In the genomic region with DNA sequence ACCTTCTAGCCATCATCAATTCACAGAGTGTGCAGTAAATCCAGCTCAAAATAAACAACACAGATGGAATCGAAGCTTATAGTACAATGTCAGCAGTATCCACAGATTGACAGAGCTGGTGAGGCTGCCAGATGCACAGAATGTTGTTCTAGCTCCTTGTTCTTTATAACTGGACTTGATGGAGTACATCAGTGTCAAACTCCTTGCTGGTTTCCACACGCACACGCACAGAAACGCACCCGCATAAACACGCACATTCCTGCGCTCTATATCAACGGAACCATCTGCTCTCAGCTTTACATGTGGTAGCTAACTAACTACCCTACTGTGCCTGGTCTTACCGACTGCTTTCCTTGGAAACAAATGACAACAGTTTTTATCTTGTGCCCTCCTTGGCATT, we compare ENCODE assay signal across 19 mouse cellular contexts.
A peak's percentile ranks its signal among the peaks of the same experiment; 100 is the strongest.
DNase-seq lines count a peak whose midpoint lies in the region; ATAC-seq and TF ChIP-seq lines count a peak whose summit lies in the region.
"Had no signal": no experiment of that assay in that cellular context is flagged by ENCODE, and none has a peak within 500 bp of the region (broad histone marks: within the 10 kb centered on the region; RNA-seq: fewer than 3 reads in every experiment).

No protein-coding gene starts in this region.

- H3K9me3 ChIP-seq in midbrain, postnatal 0 days (ENCODE audit: low read length), result no peaks in the 10 kb centered on the region
- no peaks in the 10 kb centered on the region for H3K9me3 ChIP-seq in hindbrain, embryonic 13.5 days
- H3K9me3 ChIP-seq: intestine, embryonic 15.5 days; kidney, embryonic 15.5 days; limb, embryonic 13.5 days had no signal

- ATAC-seq in midbrain, postnatal 0 days (ENCODE audit: low FRiP score), result no peak
- no peak for ATAC-seq in hindbrain, embryonic 13.5 days (ENCODE audit: low FRiP score)
- no peak for ATAC-seq in cerebellum, adult (ENCODE audit: insufficient number of reproducible peaks, low FRiP score, low TSS enrichment)
- ATAC-seq: activated CD4-positive, CD25-positive, alpha-beta regulatory T cell, adult 4 months; intestine, embryonic 15.5 days; midbrain, embryonic 16.5 days; Patski had no signal

- peak overlapping the region; percentile 54 for H3K27ac ChIP-seq in left cerebral cortex, adult 2 months
- H3K27ac ChIP-seq in midbrain, postnatal 0 days (ENCODE audit: low read depth, low read length), result no peak overlapping the region
- no peak overlapping the region for H3K27ac ChIP-seq in hindbrain, embryonic 13.5 days
- H3K27ac ChIP-seq: embryonic facial prominence, embryonic 13.5 days; intestine, embryonic 15.5 days; kidney, embryonic 15.5 days; limb, embryonic 13.5 days; liver, embryonic 14.5 days had no signal

- H3K4me1 ChIP-seq in midbrain, postnatal 0 days (ENCODE audit: insufficient read depth, low read length), result no peaks in the 10 kb centered on the region
- no peaks in the 10 kb centered on the region for H3K4me1 ChIP-seq in hindbrain, embryonic 13.5 days (replicated peaks)
- H3K4me1 ChIP-seq: embryonic facial prominence, embryonic 13.5 days; intestine, embryonic 15.5 days; kidney, embryonic 15.5 days; limb, embryonic 13.5 days had no signal

- H3K9ac ChIP-seq in midbrain, postnatal 0 days (replicated peaks; ENCODE audit: low read length, poor library complexity, severe bottlenecking), result no peak overlapping the region
- no peak overlapping the region for H3K9ac ChIP-seq in hindbrain, embryonic 13.5 days
- H3K9ac ChIP-seq: embryonic facial prominence, embryonic 13.5 days; intestine, embryonic 15.5 days; kidney, embryonic 15.5 days; limb, embryonic 13.5 days; liver, embryonic 14.5 days had no signal

- TF ChIP-seq CTCF in left cerebral cortex, adult 2 months (IDR thresholded peaks at IDR 0.05), result no peak
- no peak for TF ChIP-seq CTCF in midbrain, postnatal 0 days (IDR thresholded peaks at IDR 0.05)

- H3K4me3 ChIP-seq in left cerebral cortex, adult 2 months, result 0 out of 2 replicates have a peak overlapping the region, but pooled peaks have one; percentile 8
- H3K4me3 ChIP-seq in midbrain, postnatal 0 days (ENCODE audit: low read depth, low read length), result no peak overlapping the region
- no peak overlapping the region for H3K4me3 ChIP-seq in hindbrain, embryonic 13.5 days
- H3K4me3 ChIP-seq: embryonic facial prominence, embryonic 13.5 days; intestine, embryonic 15.5 days; kidney, embryonic 15.5 days; limb, embryonic 13.5 days had no signal

- H3K36me3 ChIP-seq in midbrain, postnatal 0 days (ENCODE audit: insufficient read depth, low read length), result no peaks in the 10 kb centered on the region
- H3K36me3 ChIP-seq in hindbrain, embryonic 13.5 days, result no peaks in the 10 kb centered on the region
- H3K36me3 ChIP-seq: embryonic facial prominence, embryonic 13.5 days; intestine, embryonic 15.5 days; kidney, embryonic 15.5 days; limb, embryonic 13.5 days had no signal

- intact Hi-C loops in left cerebral cortex, adult 2 months (cut with DNase I), result no loop called here

- no peaks in the 10 kb centered on the region for H3K27me3 ChIP-seq in midbrain, postnatal 0 days (ENCODE audit: insufficient read depth, low read length)
- H3K27me3 ChIP-seq in hindbrain, embryonic 13.5 days, result no peaks in the 10 kb centered on the region
- H3K27me3 ChIP-seq: embryonic facial prominence, embryonic 13.5 days; intestine, embryonic 15.5 days; kidney, embryonic 15.5 days; limb, embryonic 13.5 days; Patski had no signal

- H3K4me2 ChIP-seq in midbrain, postnatal 0 days (ENCODE audit: low read depth, low read length, poor library complexity, severe bottlenecking), result no peak overlapping the region
- H3K4me2 ChIP-seq in hindbrain, embryonic 13.5 days, result no peak overlapping the region
- H3K4me2 ChIP-seq: embryonic facial prominence, embryonic 13.5 days; intestine, embryonic 15.5 days; kidney, embryonic 15.5 days; limb, embryonic 13.5 days had no signal

- DNase-seq in left cerebral cortex, adult 2 months (ENCODE audit: extremely low spot score in 1 of 2, low spot score in 2 of 2), result peak in 1 of 2 experiments; percentile 17
- no peak for DNase-seq in left cerebral cortex, adult 11 months (ENCODE audit: low spot score)
- peak; percentile 12 for DNase-seq in layer of hippocampus, adult 9-10 months (ENCODE audit: low spot score)
- peak; percentile 22 for DNase-seq in right cerebral cortex, adult 18-20 months
- no peak for DNase-seq in spleen, postnatal 14 days (ENCODE audit: low spot score in 2 of 2)
- DNase-seq in midbrain, postnatal 0 days (ENCODE audit: low spot score), result no peak
- DNase-seq: adrenal gland, postnatal 14 days; cerebellum, adult 9-11 months; gastrocnemius, postnatal 10 days had no signal

- WGBS in midbrain, postnatal 0 days, result 92% methylated on average over 9 of the region's 9 CpGs
- WGBS in hindbrain, embryonic 13.5 days, result 88% methylated on average over 9 of the region's 9 CpGs

Comparison
In these comparisons a context has a peak if more than half of its experiments do, and no peak if none do; other contexts are left out.
1. DNase-seq: peak in layer of hippocampus, adult 9-10 months (single experiment) and right cerebral cortex, adult 18-20 months (single experiment); none in left cerebral cortex, adult 11 months (single experiment), spleen, postnatal 14 days (0 of 2) and midbrain, postnatal 0 days (single experiment).